Mouse (Mus musculus) lung, adult 18-20 months (tissue): Measurements from ENCODE around the gene Dtnbp1.

Experiments
- DNase-seq, 2 experiments: peaks; one replicate each; pipeline ENCODE4 v3.0.0; 2022; ENCODE audit warnings: mixed read lengths in 2 of 2

Dtnbp1 gene

GRCm38 (mm10) chr13:44948320-44949250, 53.4 kb downstream of the Dtnbp1 start:
- DNase-seq, result no peak

- no peak for DNase-seq
Observed at GRCm38 (mm10) chr13:44946880-44947635, 54.9 kb downstream of the Dtnbp1 start.

GRCm38 (mm10) chr13:44943618-44944017, 58.3 kb downstream of the Dtnbp1 start:
- DNase-seq, result no peak

- DNase-seq, result peak; percentile 55 to 62
Observed at GRCm38 (mm10) chr13:44939326-44940035, 62.5 kb downstream of the Dtnbp1 start.

GRCm38 (mm10) chr13:44937681-44938080, 64.3 kb downstream of the Dtnbp1 start:
- no peak for DNase-seq

- DNase-seq, result no peak
Observed at GRCm38 (mm10) chr13:44933575-44933974, 68.4 kb downstream of the Dtnbp1 start.

GRCm38 (mm10) chr13:44932307-44933264, 69.4 kb downstream of the Dtnbp1 start:
- no peak for DNase-seq

- DNase-seq, result no peak
Observed at GRCm38 (mm10) chr13:44926311-44926710, 75.6 kb downstream of the Dtnbp1 start.

GRCm38 (mm10) chr13:44925173-44925572, 76.8 kb downstream of the Dtnbp1 start:
- no peak for DNase-seq

- DNase-seq, result no peak
Observed at GRCm38 (mm10) chr13:44924042-44924441, 77.9 kb downstream of the Dtnbp1 start.

- no peak for DNase-seq
Observed at GRCm38 (mm10) chr13:44921721-44922120, 80.2 kb downstream of the Dtnbp1 start.

GRCm38 (mm10) chr13:44921095-44921494, 80.9 kb downstream of the Dtnbp1 start:
- DNase-seq, result no peak

GRCm38 (mm10) chr13:44918269-44918668, 83.7 kb downstream of the Dtnbp1 start:
- DNase-seq, result no peak

GRCm38 (mm10) chr13:44917202-44917601, 84.7 kb downstream of the Dtnbp1 start:
- DNase-seq, result no peak

- no peak for DNase-seq
Observed at GRCm38 (mm10) chr13:44915945-44916344, 86.0 kb downstream of the Dtnbp1 start.

- no peak for DNase-seq
Observed at GRCm38 (mm10) chr13:44915382-44915781, 86.6 kb downstream of the Dtnbp1 start.

- DNase-seq, result no peak
Observed at GRCm38 (mm10) chr13:44913560-44913959, 88.4 kb downstream of the Dtnbp1 start.

GRCm38 (mm10) chr13:44912851-44913250, 89.1 kb downstream of the Dtnbp1 start:
- DNase-seq, result no peak

GRCm38 (mm10) chr13:44908790-44909189, 93.2 kb downstream of the Dtnbp1 start:
- no peak for DNase-seq

- DNase-seq, result peak; percentile 85 to 90
Observed at GRCm38 (mm10) chr13:44907702-44908101, 94.2 kb downstream of the Dtnbp1 start.

- DNase-seq, result no peak
Observed at GRCm38 (mm10) chr13:44906141-44906540, 95.8 kb downstream of the Dtnbp1 start.

GRCm38 (mm10) chr13:44904271-44904670, 97.7 kb downstream of the Dtnbp1 start:
- DNase-seq, result no peak
